Mouse (Mus musculus): ENCODE data around the gene Fcf1.

GRCm38 (mm10) chr12:84932210-84932609 lies 38.5 kb upstream of the Fcf1 start:
- no peak for TF ChIP-seq POLR2A (IDR thresholded peaks at IDR 0.05; ENCODE audit: control insufficient read depth, low read depth, low read length)
- TF ChIP-seq CTCF (IDR thresholded peaks at IDR 0.05; ENCODE audit: control insufficient read depth, insufficient read depth, insufficient replicate concordance, low read depth, low read length) = no peak

Data from testis, adult 2 months (tissue).